Mouse (Mus musculus): Measurements from ENCODE around the gene C2cd4b. TPM values are rescaled to one million over a fixed set of nuclear protein-coding genes. Genes with fewer than 3 reads are reported as not detected.
"Not testable (repeated sequence)": the region's sequence is repeated elsewhere in the genome, so short reads cannot be mapped to it uniquely, and the experiment has no call there.

Gene C2cd4b
- polyA plus RNA-seq, 1 experiment from 2014 or later: not detected

GRCm38 (mm10) chr9:67733716-67734115 lies 25.5 kb upstream of the C2cd4b start:
- DNase-seq (ENCODE audit: low spot score) (no peak), ATAC-seq (ENCODE audit: insufficient number of reproducible peaks, low FRiP score, low TSS enrichment, low read depth) (no peak)

GRCm38 (mm10) chr9:67735426-67735825 lies 23.8 kb upstream of the C2cd4b start:
- peak; percentile 63 for DNase-seq (ENCODE audit: low spot score)
- WGBS: 60% methylated on average over 11 of the region's 11 CpGs
- no peak for ATAC-seq (ENCODE audit: insufficient number of reproducible peaks, low FRiP score, low TSS enrichment, low read depth)

More at GRCm38 (mm10) chr9:67733716-67734115, 25.5 kb upstream of the C2cd4b start:
- Histone ChIP-seq H3K36me3 (ENCODE audit: control insufficient read depth, insufficient read depth, low read length) (no peaks in the 10 kb centered on the region), H3K4me1 (ENCODE audit: control insufficient read depth, insufficient read depth, low read length) (no peaks in the 10 kb centered on the region), H3K27ac (replicated peaks; ENCODE audit: low read depth, low read length) (no peak overlapping the region), H3K4me2 (ENCODE audit: low read depth, severe bottlenecking) (no peak overlapping the region), H3K4me3 (ENCODE audit: low read depth, low read length) (no peak overlapping the region), H3K9me3 (ENCODE audit: control insufficient read depth, low read length) (no peaks in the 10 kb centered on the region), H3K27me3 (ENCODE audit: control insufficient read depth, insufficient read depth, low read length) (no peaks in the 10 kb centered on the region), H3K9ac (ENCODE audit: low read length) (no peak overlapping the region)
- WGBS: 93% methylated on average over 15 of the region's 15 CpGs

GRCm38 (mm10) chr9:67741256-67741655 lies 18.0 kb upstream of the C2cd4b start:
- Histone ChIP-seq H3K4me3 (ENCODE audit: low read depth, low read length) (no peak overlapping the region), H3K4me1 (ENCODE audit: control insufficient read depth, insufficient read depth, low read length) (no peaks in the 10 kb centered on the region), H3K9ac (ENCODE audit: low read length) (no peak overlapping the region), H3K9me3 (ENCODE audit: control insufficient read depth, low read length) (no peaks in the 10 kb centered on the region), H3K4me2 (ENCODE audit: low read depth, severe bottlenecking) (no peak overlapping the region), H3K36me3 (ENCODE audit: control insufficient read depth, insufficient read depth, low read length) (no peaks in the 10 kb centered on the region), H3K27me3 (ENCODE audit: control insufficient read depth, insufficient read depth, low read length) (no peaks in the 10 kb centered on the region), H3K27ac (replicated peaks; ENCODE audit: low read depth, low read length) (no peak overlapping the region)
- DNase-seq (ENCODE audit: low spot score) (no peak), ATAC-seq (ENCODE audit: insufficient number of reproducible peaks, low FRiP score, low TSS enrichment, low read depth) (no peak)
- WGBS: 90% methylated on average over 2 of the region's 2 CpGs

More at GRCm38 (mm10) chr9:67735426-67735825, 23.8 kb upstream of the C2cd4b start:
- Histone ChIP-seq H3K9ac (ENCODE audit: low read length) (no peak overlapping the region), H3K9me3 (ENCODE audit: control insufficient read depth, low read length) (no peaks in the 10 kb centered on the region), H3K27ac (replicated peaks; ENCODE audit: low read depth, low read length) (no peak overlapping the region), H3K4me1 (ENCODE audit: control insufficient read depth, insufficient read depth, low read length) (no peaks in the 10 kb centered on the region), H3K4me3 (ENCODE audit: low read depth, low read length) (no peak overlapping the region), H3K4me2 (ENCODE audit: low read depth, severe bottlenecking) (no peak overlapping the region), H3K27me3 (ENCODE audit: control insufficient read depth, insufficient read depth, low read length) (no peaks in the 10 kb centered on the region), H3K36me3 (ENCODE audit: control insufficient read depth, insufficient read depth, low read length) (no peaks in the 10 kb centered on the region)

- Histone ChIP-seq H3K27ac (replicated peaks; ENCODE audit: low read depth, low read length) (no peak overlapping the region), H3K36me3 (ENCODE audit: control insufficient read depth, insufficient read depth, low read length) (no peaks in the 10 kb centered on the region), H3K4me2 (ENCODE audit: low read depth, severe bottlenecking) (no peak overlapping the region), H3K27me3 (ENCODE audit: control insufficient read depth, insufficient read depth, low read length) (no peaks in the 10 kb centered on the region), H3K4me1 (ENCODE audit: control insufficient read depth, insufficient read depth, low read length) (no peaks in the 10 kb centered on the region), H3K9ac (ENCODE audit: low read length) (no peak overlapping the region), H3K9me3 (ENCODE audit: control insufficient read depth, low read length) (no peaks in the 10 kb centered on the region), H3K4me3 (ENCODE audit: low read depth, low read length) (no peak overlapping the region)
- 86% methylated on average over 16 of the region's 16 CpGs for WGBS
- ATAC-seq (ENCODE audit: insufficient number of reproducible peaks, low FRiP score, low TSS enrichment, low read depth) (no peak), DNase-seq (ENCODE audit: low spot score) (no peak)
Observed at GRCm38 (mm10) chr9:67753411-67754182, 5.6 kb upstream of the C2cd4b start.

- no peak for ATAC-seq (ENCODE audit: insufficient number of reproducible peaks, low FRiP score, low TSS enrichment, low read depth)
- Histone ChIP-seq H3K9me3 (ENCODE audit: control insufficient read depth, low read length) (no peaks in the 10 kb centered on the region), H3K27me3 (ENCODE audit: control insufficient read depth, insufficient read depth, low read length) (peaks cover 10% of the 10 kb centered on the region), H3K27ac (replicated peaks; ENCODE audit: low read depth, low read length) (no peak overlapping the region), H3K9ac (ENCODE audit: low read length) (no peak overlapping the region), H3K36me3 (ENCODE audit: control insufficient read depth, insufficient read depth, low read length) (no peaks in the 10 kb centered on the region), H3K4me1 (ENCODE audit: control insufficient read depth, insufficient read depth, low read length) (no peaks in the 10 kb centered on the region), H3K4me3 (ENCODE audit: low read depth, low read length) (no peak overlapping the region), H3K4me2 (ENCODE audit: low read depth, severe bottlenecking) (no peak overlapping the region)
- no peak for DNase-seq (ENCODE audit: low spot score)
- 70% methylated on average over 3 of the region's 3 CpGs for WGBS
Observed at GRCm38 (mm10) chr9:67754713-67755112, 4.5 kb upstream of the C2cd4b start.

GRCm38 (mm10) chr9:67758686-67759085 lies 551 bp upstream of the C2cd4b start:
- DNase-seq (ENCODE audit: low spot score) (peak; percentile 76), ATAC-seq (ENCODE audit: insufficient number of reproducible peaks, low FRiP score, low TSS enrichment, low read depth) (peak; percentile 32; the same call in 1 of the 2 replicates)
- H3K9me3 ChIP-seq (ENCODE audit: control insufficient read depth, low read length): no peaks in the 10 kb centered on the region
- WGBS: 7% methylated on average over 9 of the region's 9 CpGs
- H3K4me3 ChIP-seq (ENCODE audit: low read depth, low read length): no peak overlapping the region
- no peak overlapping the region for H3K4me2 ChIP-seq (ENCODE audit: low read depth, severe bottlenecking)
- H3K36me3 ChIP-seq (ENCODE audit: control insufficient read depth, insufficient read depth, low read length): no peaks in the 10 kb centered on the region
- no peak overlapping the region for H3K9ac ChIP-seq (ENCODE audit: low read length)
- H3K27ac ChIP-seq (replicated peaks; ENCODE audit: low read depth, low read length): no peak overlapping the region
- H3K27me3 ChIP-seq (ENCODE audit: control insufficient read depth, insufficient read depth, low read length): peaks cover 17% of the 10 kb centered on the region
- no peaks in the 10 kb centered on the region; the same call in 1 of the 2 replicates for H3K4me1 ChIP-seq (ENCODE audit: control insufficient read depth, insufficient read depth, low read length)

GRCm38 (mm10) chr9:67759956-67760764 lies 923 bp downstream of the C2cd4b start:
- peaks cover 17% of the 10 kb centered on the region for H3K27me3 ChIP-seq (ENCODE audit: control insufficient read depth, insufficient read depth, low read length)
- WGBS: under 1% methylated on average over 91 of the region's 114 CpGs
- ATAC-seq (ENCODE audit: insufficient number of reproducible peaks, low FRiP score, low TSS enrichment, low read depth) (peak; percentile 91), DNase-seq (ENCODE audit: low spot score) (peak; percentile 75)
- not testable (repeated sequence) for H3K36me3 ChIP-seq (ENCODE audit: control insufficient read depth, insufficient read depth, low read length); H3K9me3 ChIP-seq (ENCODE audit: control insufficient read depth, low read length); H3K27ac ChIP-seq (replicated peaks; ENCODE audit: low read depth, low read length); H3K4me1 ChIP-seq (ENCODE audit: control insufficient read depth, insufficient read depth, low read length)
- peak overlapping the region; percentile 97 for H3K4me2 ChIP-seq (ENCODE audit: low read depth, severe bottlenecking)
- peak overlapping the region; percentile 56 for H3K9ac ChIP-seq (ENCODE audit: low read length)
- H3K4me3 ChIP-seq (ENCODE audit: low read depth, low read length): peak overlapping the region; percentile 50

- ATAC-seq (ENCODE audit: insufficient number of reproducible peaks, low FRiP score, low TSS enrichment, low read depth) (no peak), DNase-seq (ENCODE audit: low spot score) (no peak)
- Histone ChIP-seq H3K9me3 (ENCODE audit: control insufficient read depth, low read length) (no peaks in the 10 kb centered on the region), H3K4me3 (ENCODE audit: low read depth, low read length) (no peak overlapping the region), H3K27me3 (ENCODE audit: control insufficient read depth, insufficient read depth, low read length) (peaks cover 17% of the 10 kb centered on the region), H3K27ac (replicated peaks; ENCODE audit: low read depth, low read length) (no peak overlapping the region), H3K36me3 (ENCODE audit: control insufficient read depth, insufficient read depth, low read length) (no peaks in the 10 kb centered on the region), H3K4me2 (ENCODE audit: low read depth, severe bottlenecking) (peak overlapping the region; percentile 97), H3K9ac (ENCODE audit: low read length) (no peak overlapping the region), H3K4me1 (ENCODE audit: control insufficient read depth, insufficient read depth, low read length) (no peaks in the 10 kb centered on the region; the same call in 1 of the 2 replicates)
- WGBS: 69% methylated on average over 6 of the region's 6 CpGs
Observed at GRCm38 (mm10) chr9:67760991-67761390, 1.8 kb downstream of the C2cd4b start.
